Mouse (Mus musculus): Measurements from ENCODE around the gene Mrpl17. TPM values are rescaled to one million over a fixed set of nuclear protein-coding genes. Genes with fewer than 3 reads are reported as not detected.

The Mrpl17 gene
- 30.8 TPM for polyA plus RNA-seq (2014; fragmentation: Illumina TruSeq; extraction: RNeasy Lipid Tissue Mini Kit (QIAGEN cat#74804); ENCODE audit: low read depth, low replicate concordance)

GRCm38 (mm10) chr7:105810877-105811489 is at the start of gene Mrpl17:
Mrpl17 (minus strand) TSS chr7:105811099.

GRCm38 (mm10) chr7:105787285-105788140 is 23.4 kb downstream of the Mrpl17 start, which contains the start of gene Dchs1:
Dchs1 (minus strand) TSS chr7:105787654.

Other genes starting within 250 kb of the Mrpl17 start
- not detected for gene Apbb1, start 229.4 kb downstream of the Mrpl17 start, polyA plus RNA-seq (2014; fragmentation: Illumina TruSeq; extraction: RNeasy Lipid Tissue Mini Kit (QIAGEN cat#74804); ENCODE audit: low read depth, low replicate concordance)
- gene Hpx, start 211.0 kb downstream of the Mrpl17 start, polyA plus RNA-seq (2014; fragmentation: Illumina TruSeq; extraction: RNeasy Lipid Tissue Mini Kit (QIAGEN cat#74804); ENCODE audit: low read depth, low replicate concordance): 787 TPM
- gene Trim3, start 177.5 kb downstream of the Mrpl17 start, polyA plus RNA-seq (2014; fragmentation: Illumina TruSeq; extraction: RNeasy Lipid Tissue Mini Kit (QIAGEN cat#74804); ENCODE audit: low read depth, low replicate concordance): 2.9 TPM
- gene Timm10b, start 171.0 kb downstream of the Mrpl17 start, polyA plus RNA-seq (2014; fragmentation: Illumina TruSeq; extraction: RNeasy Lipid Tissue Mini Kit (QIAGEN cat#74804); ENCODE audit: low read depth, low replicate concordance): 18.6 TPM
- gene Arfip2, start 170.7 kb downstream of the Mrpl17 start, polyA plus RNA-seq (2014; fragmentation: Illumina TruSeq; extraction: RNeasy Lipid Tissue Mini Kit (QIAGEN cat#74804); ENCODE audit: low read depth, low replicate concordance): 3.3 TPM
- gene Gm45799, start 170.5 kb downstream of the Mrpl17 start, polyA plus RNA-seq (2014; fragmentation: Illumina TruSeq; extraction: RNeasy Lipid Tissue Mini Kit (QIAGEN cat#74804); ENCODE audit: low read depth, low replicate concordance): 2.8 TPM
- gene Dnhd1, start 160.3 kb downstream of the Mrpl17 start, polyA plus RNA-seq (2014; fragmentation: Illumina TruSeq; extraction: RNeasy Lipid Tissue Mini Kit (QIAGEN cat#74804); ENCODE audit: low read depth, low replicate concordance): 1.4 TPM
- gene Ilk, start 74.5 kb downstream of the Mrpl17 start, polyA plus RNA-seq (2014; fragmentation: Illumina TruSeq; extraction: RNeasy Lipid Tissue Mini Kit (QIAGEN cat#74804); ENCODE audit: low read depth, low replicate concordance): 28.8 TPM
- gene Rrp8, start 73.7 kb downstream of the Mrpl17 start, polyA plus RNA-seq (2014; fragmentation: Illumina TruSeq; extraction: RNeasy Lipid Tissue Mini Kit (QIAGEN cat#74804); ENCODE audit: low read depth, low replicate concordance): 15.9 TPM
- 15.5 TPM for gene Taf10, start 66.7 kb downstream of the Mrpl17 start, polyA plus RNA-seq (2014; fragmentation: Illumina TruSeq; extraction: RNeasy Lipid Tissue Mini Kit (QIAGEN cat#74804); ENCODE audit: low read depth, low replicate concordance)
- 48.9 TPM for gene Tpp1, start 58.9 kb downstream of the Mrpl17 start, polyA plus RNA-seq (2014; fragmentation: Illumina TruSeq; extraction: RNeasy Lipid Tissue Mini Kit (QIAGEN cat#74804); ENCODE audit: low read depth, low replicate concordance)
- gene Dchs1, start 23.4 kb downstream of the Mrpl17 start, polyA plus RNA-seq (2014; fragmentation: Illumina TruSeq; extraction: RNeasy Lipid Tissue Mini Kit (QIAGEN cat#74804); ENCODE audit: low read depth, low replicate concordance): 0.03 TPM
- 6.1 TPM for gene Gm4070, start 142.9 kb upstream of the Mrpl17 start, polyA plus RNA-seq (2014; fragmentation: Illumina TruSeq; extraction: RNeasy Lipid Tissue Mini Kit (QIAGEN cat#74804); ENCODE audit: low read depth, low replicate concordance)